Mouse (Mus musculus): Measurements from ENCODE around the gene 1700067K01Rik. TPM values are rescaled to one million over a fixed set of nuclear protein-coding genes. Genes with fewer than 3 reads are reported as not detected.

Gene 1700067K01Rik
- polyA plus RNA-seq, 1 experiment from 2014 or later, result 0.71 TPM

DNA sequence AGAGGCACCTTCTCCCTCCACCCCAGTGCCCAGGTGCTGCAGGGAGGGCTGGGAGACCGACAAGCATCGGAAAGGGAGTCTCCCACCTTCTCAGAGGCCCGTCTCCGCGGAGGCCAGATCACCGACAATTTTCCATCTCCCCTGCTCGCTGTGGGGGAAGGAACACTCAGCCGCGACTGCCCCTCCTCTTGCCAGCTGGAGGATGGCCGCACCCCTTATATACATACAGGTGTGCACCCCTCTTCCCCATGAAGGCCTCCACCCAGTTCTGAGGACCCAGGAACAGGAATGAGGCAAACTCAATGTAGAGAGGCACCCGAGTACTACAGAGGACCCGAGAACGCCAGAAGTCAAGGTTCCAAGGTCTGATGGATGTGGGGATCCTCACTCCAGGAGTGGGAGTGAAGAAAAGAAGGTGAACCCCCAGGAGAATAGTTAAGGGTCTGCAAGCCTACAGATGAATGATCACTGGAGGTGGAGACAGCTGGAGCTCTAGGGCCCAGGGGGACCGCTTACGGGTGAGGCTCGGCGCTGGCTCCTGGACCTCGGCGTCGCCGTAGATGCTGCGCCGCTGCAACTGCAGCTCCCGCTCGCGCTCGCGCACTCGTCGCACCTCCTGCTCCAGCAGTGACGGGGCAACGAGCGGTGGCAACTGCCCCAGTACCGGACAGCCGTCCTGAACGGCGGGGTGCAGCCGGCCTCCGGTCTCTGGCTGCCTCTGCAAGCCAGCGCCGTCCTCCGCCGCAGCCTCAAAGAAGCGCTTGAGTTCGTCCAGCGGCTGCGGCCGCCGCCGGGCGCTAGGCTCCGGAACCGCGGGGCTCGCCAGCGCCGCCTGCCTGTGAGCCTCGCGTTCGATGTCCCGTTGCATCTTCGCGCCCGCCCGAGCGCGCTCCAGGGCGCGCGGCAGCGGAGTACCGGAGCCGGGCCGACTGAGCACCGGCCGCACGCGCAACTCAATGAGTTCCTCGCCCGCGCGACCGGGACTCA lies 9.6 kb downstream of the 1700067K01Rik start:
- Histone ChIP-seq H3K36me3 (ENCODE audit: control insufficient read depth, insufficient read depth, low read length) (no peaks in the 10 kb centered on the region), H3K4me2 (replicated peaks; ENCODE audit: low read depth, low read length) (peak overlapping the region; percentile 92), H3K4me1 (ENCODE audit: control insufficient read depth, insufficient read depth, low read length) (peaks cover 13% of the 10 kb centered on the region), H3K27ac (ENCODE audit: low read length) (no peak overlapping the region), H3K4me3 (ENCODE audit: low read depth, low read length) (peak overlapping the region; percentile 49), H3K27me3 (ENCODE audit: control insufficient read depth, insufficient read depth, low read length) (peaks cover 28% of the 10 kb centered on the region), H3K9ac (replicated peaks; ENCODE audit: low read depth, low read length) (peak overlapping the region; percentile 18; the same call in 1 of the 2 replicates), H3K9me3 (ENCODE audit: control insufficient read depth, low read depth, low read length) (no peaks in the 10 kb centered on the region)
- 2% methylated on average over 83 of the region's 83 CpGs for WGBS
- peak; percentile 44 for ATAC-seq (ENCODE audit: insufficient number of reproducible peaks, insufficient read depth, low FRiP score, low read depth)

DNA sequence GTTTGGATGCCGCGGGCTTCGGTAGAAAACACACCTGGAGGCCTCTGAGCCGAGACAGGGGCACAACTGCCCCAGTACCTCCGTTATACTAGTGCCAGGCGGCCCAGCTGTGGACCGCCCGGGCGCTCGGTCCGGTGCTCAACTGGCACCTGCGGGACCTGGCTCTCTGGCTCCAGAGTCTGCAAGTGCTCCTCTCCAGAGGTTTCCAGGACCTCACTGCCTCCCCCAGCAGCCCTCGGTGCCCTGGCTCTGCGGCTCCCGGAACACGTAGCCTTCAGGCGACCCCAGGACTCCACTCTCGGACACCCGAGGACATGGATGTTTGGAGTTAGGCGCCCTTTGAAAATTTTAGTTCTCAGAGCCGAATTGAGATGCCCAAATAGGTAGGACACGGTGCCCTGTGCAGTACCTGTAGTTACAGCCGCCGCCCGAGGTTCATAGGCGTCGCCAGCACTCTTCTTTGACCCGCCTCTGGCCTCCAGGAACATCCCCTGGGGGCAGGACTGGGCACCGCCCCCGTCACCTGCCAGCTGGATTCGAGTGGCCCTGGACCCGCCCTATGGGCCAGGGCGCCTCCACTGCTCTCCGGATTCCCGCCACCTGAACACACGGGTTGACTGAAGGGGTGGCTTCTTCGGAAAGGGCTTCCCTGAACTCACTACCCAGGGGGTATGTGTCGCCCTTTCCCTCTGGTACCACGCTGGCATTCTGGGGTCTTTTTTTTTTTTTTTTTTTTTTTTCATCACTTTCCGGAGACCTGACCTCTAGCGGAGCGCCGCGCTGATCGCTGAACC lies 10.6 kb downstream of the 1700067K01Rik start, which contains the start of gene 2210011C24Rik:
2210011C24Rik (minus strand) TSS at position 467 of the 794 bp plus-strand sequence.
- H3K27me3 ChIP-seq (ENCODE audit: control insufficient read depth, insufficient read depth, low read length), result peaks cover 28% of the 10 kb centered on the region
- peak within 1 kb of the TSS; percentile 92 for H3K4me2 ChIP-seq (replicated peaks; ENCODE audit: low read depth, low read length)
- peak within 1 kb of the TSS; percentile 49 for H3K4me3 ChIP-seq (ENCODE audit: low read depth, low read length)
- H3K27ac ChIP-seq (ENCODE audit: low read length), result no peak within 1 kb of the TSS
- H3K9ac ChIP-seq (replicated peaks; ENCODE audit: low read depth, low read length), result peak within 1 kb of the TSS; percentile 18; the same call in 1 of the 2 replicates
- H3K9me3 ChIP-seq (ENCODE audit: control insufficient read depth, low read depth, low read length), result no peaks in the 10 kb centered on the region
- under 1% methylated on average over 45 of the region's 45 CpGs for WGBS
- H3K4me1 ChIP-seq (ENCODE audit: control insufficient read depth, insufficient read depth, low read length), result peaks cover 13% of the 10 kb centered on the region
- no peak; the same call in 1 of the 2 replicates for ATAC-seq (ENCODE audit: insufficient number of reproducible peaks, insufficient read depth, low FRiP score, low read depth)
- H3K36me3 ChIP-seq (ENCODE audit: control insufficient read depth, insufficient read depth, low read length), result no peaks in the 10 kb centered on the region

DNA sequence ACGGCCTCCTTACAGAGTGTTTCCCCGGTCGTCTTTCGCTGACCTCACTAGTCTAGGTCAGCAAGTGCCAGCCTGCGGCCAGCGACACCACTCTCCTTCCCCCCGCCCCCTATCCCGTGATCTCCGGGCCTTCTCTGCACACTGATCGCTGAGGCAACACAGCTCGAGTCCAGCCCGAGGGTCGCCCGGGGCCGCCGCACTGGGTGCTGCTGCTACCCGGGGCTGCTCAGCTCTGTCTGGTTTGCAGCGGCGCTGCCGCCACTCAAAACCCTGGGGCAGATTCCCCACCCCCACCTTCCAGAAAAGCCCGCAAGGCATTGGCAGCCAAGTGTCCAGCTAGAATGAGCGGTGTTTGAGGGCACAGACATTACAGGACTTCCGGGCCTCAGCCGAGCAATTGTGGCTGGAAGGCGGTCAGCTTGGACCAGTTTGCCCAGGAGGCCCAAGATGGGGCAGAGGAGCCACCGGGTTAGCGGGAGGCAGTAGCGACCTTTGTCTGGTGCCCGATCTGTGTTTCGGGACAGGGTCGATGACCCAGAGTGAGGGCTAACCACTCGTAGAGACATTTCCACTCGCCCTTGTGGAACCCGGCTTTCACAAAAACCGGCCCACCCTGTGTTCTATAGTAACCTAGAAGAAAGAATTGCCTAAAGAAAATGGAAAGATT lies 11.3 kb downstream of the 1700067K01Rik start:
- Histone ChIP-seq H3K4me3 (ENCODE audit: low read depth, low read length) (peak overlapping the region; percentile 49), H3K9ac (replicated peaks; ENCODE audit: low read depth, low read length) (no peak overlapping the region), H3K9me3 (ENCODE audit: control insufficient read depth, low read depth, low read length) (no peaks in the 10 kb centered on the region), H3K27ac (ENCODE audit: low read length) (no peak overlapping the region), H3K27me3 (ENCODE audit: control insufficient read depth, insufficient read depth, low read length) (peaks cover 28% of the 10 kb centered on the region), H3K36me3 (ENCODE audit: control insufficient read depth, insufficient read depth, low read length) (no peaks in the 10 kb centered on the region), H3K4me2 (replicated peaks; ENCODE audit: low read depth, low read length) (peak overlapping the region; percentile 92), H3K4me1 (ENCODE audit: control insufficient read depth, insufficient read depth, low read length) (peaks cover 13% of the 10 kb centered on the region)
- ATAC-seq (ENCODE audit: insufficient number of reproducible peaks, insufficient read depth, low FRiP score, low read depth), result no peak
- 13% methylated on average over 35 of the region's 35 CpGs for WGBS

- Histone ChIP-seq H3K9ac (replicated peaks; ENCODE audit: low read depth, low read length) (no peak overlapping the region), H3K9me3 (ENCODE audit: control insufficient read depth, low read depth, low read length) (no peaks in the 10 kb centered on the region), H3K4me3 (ENCODE audit: low read depth, low read length) (no peak overlapping the region), H3K27ac (ENCODE audit: low read length) (no peak overlapping the region), H3K36me3 (ENCODE audit: control insufficient read depth, insufficient read depth, low read length) (no peaks in the 10 kb centered on the region), H3K4me1 (ENCODE audit: control insufficient read depth, insufficient read depth, low read length) (peaks cover 13% of the 10 kb centered on the region), H3K27me3 (ENCODE audit: control insufficient read depth, insufficient read depth, low read length) (peaks cover 20% of the 10 kb centered on the region), H3K4me2 (replicated peaks; ENCODE audit: low read depth, low read length) (no peak overlapping the region)
- WGBS, result 88% methylated on average over 5 of the region's 5 CpGs
- no peak for ATAC-seq (ENCODE audit: insufficient number of reproducible peaks, insufficient read depth, low FRiP score, low read depth)
Measured at GRCm38 (mm10) chr8:84015833-84016232, 14.5 kb downstream of the 1700067K01Rik start.

DNA sequence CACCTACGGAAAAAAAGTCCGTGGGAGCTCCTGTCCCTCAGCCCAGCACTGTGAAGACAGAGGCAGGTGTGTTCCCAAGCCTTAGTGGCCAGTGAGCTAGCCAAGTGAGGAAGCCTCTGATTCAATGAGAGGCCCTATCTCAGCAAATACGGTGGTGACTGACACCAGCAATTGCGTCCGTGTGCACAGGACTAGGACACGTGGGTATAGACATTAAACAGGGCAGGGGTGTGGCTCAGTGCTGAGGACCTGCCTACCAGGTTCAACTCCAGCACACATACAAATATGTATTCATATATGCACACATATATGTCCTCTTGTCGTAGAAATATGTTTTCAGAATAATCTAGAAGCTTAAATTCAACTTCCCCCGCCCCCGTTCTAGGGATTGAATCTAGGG lies 18.4 kb downstream of the 1700067K01Rik start:
- Histone ChIP-seq H3K4me2 (replicated peaks; ENCODE audit: low read depth, low read length) (no peak overlapping the region), H3K4me3 (ENCODE audit: low read depth, low read length) (no peak overlapping the region), H3K27ac (ENCODE audit: low read length) (no peak overlapping the region), H3K9me3 (ENCODE audit: control insufficient read depth, low read depth, low read length) (no peaks in the 10 kb centered on the region), H3K9ac (replicated peaks; ENCODE audit: low read depth, low read length) (no peak overlapping the region), H3K27me3 (ENCODE audit: control insufficient read depth, insufficient read depth, low read length) (no peaks in the 10 kb centered on the region), H3K4me1 (ENCODE audit: control insufficient read depth, insufficient read depth, low read length) (peaks cover 23% of the 10 kb centered on the region), H3K36me3 (ENCODE audit: control insufficient read depth, insufficient read depth, low read length) (no peaks in the 10 kb centered on the region)
- ATAC-seq (ENCODE audit: insufficient number of reproducible peaks, insufficient read depth, low FRiP score, low read depth), result no peak
- 76% methylated on average over 9 of the region's 9 CpGs for WGBS

GRCm38 (mm10) chr8:84021096-84021495 lies 19.8 kb downstream of the 1700067K01Rik start, which contains the start of gene Palm3:
Gene Palm3, plus strand, starts transcription at chr8:84021471.
- peak within 1 kb of the TSS; percentile 37 for H3K4me2 ChIP-seq (replicated peaks; ENCODE audit: low read depth, low read length)
- H3K9ac ChIP-seq (replicated peaks; ENCODE audit: low read depth, low read length), result 0 out of 2 replicates have a peak within 1 kb of the TSS, but pooled peaks have one; percentile 14
- H3K27ac ChIP-seq (ENCODE audit: low read length), result peak within 1 kb of the TSS; percentile 27; the same call in 1 of the 2 replicates
- peak; percentile 87 for ATAC-seq (ENCODE audit: insufficient number of reproducible peaks, insufficient read depth, low FRiP score, low read depth)
- 7% methylated on average over 18 of the region's 18 CpGs for WGBS
- H3K9me3 ChIP-seq (ENCODE audit: control insufficient read depth, low read depth, low read length), result no peaks in the 10 kb centered on the region
- H3K36me3 ChIP-seq (ENCODE audit: control insufficient read depth, insufficient read depth, low read length), result no peaks in the 10 kb centered on the region
- peaks cover 23% of the 10 kb centered on the region for H3K4me1 ChIP-seq (ENCODE audit: control insufficient read depth, insufficient read depth, low read length)
- H3K27me3 ChIP-seq (ENCODE audit: control insufficient read depth, insufficient read depth, low read length), result no peaks in the 10 kb centered on the region
- peak within 1 kb of the TSS; percentile 18 for H3K4me3 ChIP-seq (ENCODE audit: low read depth, low read length)

- no peaks in the 10 kb centered on the region for H3K9me3 ChIP-seq (ENCODE audit: control insufficient read depth, low read depth, low read length)
- peak overlapping the region; percentile 27; the same call in 1 of the 2 replicates for H3K27ac ChIP-seq (ENCODE audit: low read length)
- H3K9ac ChIP-seq (replicated peaks; ENCODE audit: low read depth, low read length), result 0 out of 2 replicates have a peak overlapping the region, but pooled peaks have one; percentile 14
- peak overlapping the region; percentile 18 for H3K4me3 ChIP-seq (ENCODE audit: low read depth, low read length)
- no peaks in the 10 kb centered on the region for H3K27me3 ChIP-seq (ENCODE audit: control insufficient read depth, insufficient read depth, low read length)
- H3K4me2 ChIP-seq (replicated peaks; ENCODE audit: low read depth, low read length), result peak overlapping the region; percentile 37
- H3K4me1 ChIP-seq (ENCODE audit: control insufficient read depth, insufficient read depth, low read length), result peaks cover 23% of the 10 kb centered on the region
- H3K36me3 ChIP-seq (ENCODE audit: control insufficient read depth, insufficient read depth, low read length), result no peaks in the 10 kb centered on the region
- peak; percentile 2; the same call in 1 of the 2 replicates for ATAC-seq (ENCODE audit: insufficient number of reproducible peaks, insufficient read depth, low FRiP score, low read depth)
- 43% methylated on average over 12 of the region's 12 CpGs for WGBS
Measured at GRCm38 (mm10) chr8:84021569-84021968, 20.3 kb downstream of the 1700067K01Rik start.

All from stomach, embryonic 14.5 days (tissue).